11 mouse cellular contexts compared by ENCODE assay signal in genomic region chr1:192852047-192852446, GRCm38 (mm10). TPM values are rescaled to one million over a fixed set of nuclear protein-coding genes. Genes with fewer than 3 reads are reported as not detected.
A peak's percentile ranks its signal among the peaks of the same experiment; 100 is the strongest.
DNase-seq lines count a peak whose midpoint lies in the region; ATAC-seq and TF ChIP-seq lines count a peak whose summit lies in the region.
"Had no signal": no experiment of that assay in that cellular context is flagged by ENCODE, and none has a peak within 500 bp of the region (broad histone marks: within the 10 kb centered on the region; RNA-seq: fewer than 3 reads in every experiment).

No protein-coding gene starts in this region.

- H3K4me3 ChIP-seq in kidney, embryonic 14.5 days (ENCODE audit: low read length): no peak overlapping the region
- H3K4me3 ChIP-seq in embryonic fibroblast, embryonic 13.5 days (ENCODE audit: insufficient read depth, low read length): no peak overlapping the region
- H3K4me3 ChIP-seq in hindbrain, embryonic 14.5 days (replicated peaks; ENCODE audit: low read length): 0 out of 2 replicates have a peak overlapping the region, but pooled peaks have one; percentile 6
- H3K4me3 ChIP-seq in midbrain, postnatal 0 days (ENCODE audit: low read depth, low read length): no peak overlapping the region
- no peak overlapping the region for H3K4me3 ChIP-seq in thymus, adult 2 months (ENCODE audit: control insufficient read depth, insufficient read depth, low read length)

- H3K4me1 ChIP-seq in kidney, embryonic 14.5 days (ENCODE audit: control insufficient read depth, insufficient read depth, low read length): peaks cover 28% of the 10 kb centered on the region; the same call in 1 of the 2 replicates
- peaks cover 22% of the 10 kb centered on the region; the same call in 1 of the 2 replicates for H3K4me1 ChIP-seq in embryonic fibroblast, embryonic 13.5 days (ENCODE audit: control insufficient read depth, insufficient read depth, low read length)
- H3K4me1 ChIP-seq in hindbrain, embryonic 14.5 days (replicated peaks; ENCODE audit: control insufficient read depth, insufficient read depth, low read length): peaks cover 50% of the 10 kb centered on the region
- H3K4me1 ChIP-seq in midbrain, postnatal 0 days (ENCODE audit: insufficient read depth, low read length): peaks cover 17% of the 10 kb centered on the region
- peaks cover 21% of the 10 kb centered on the region for H3K4me1 ChIP-seq in thymus, adult 2 months (replicated peaks; ENCODE audit: control insufficient read depth, insufficient read depth, low read length)

- TF ChIP-seq CTCF in embryonic fibroblast, embryonic 13.5 days (IDR thresholded peaks at IDR 0.05; ENCODE audit: borderline replicate concordance, insufficient read depth, low read length): no peak
- no peak for TF ChIP-seq CTCF in midbrain, postnatal 0 days (IDR thresholded peaks at IDR 0.05)
- no peak for TF ChIP-seq CTCF in thymus, adult 2 months (IDR thresholded peaks at IDR 0.05; ENCODE audit: borderline replicate concordance, control insufficient read depth, extremely low read depth, insufficient read depth, low read length, poor library complexity)

- H3K9ac ChIP-seq in kidney, embryonic 14.5 days (ENCODE audit: low read depth, low read length): 0 out of 2 replicates have a peak overlapping the region, but pooled peaks have one; percentile 5
- no peak overlapping the region for H3K9ac ChIP-seq in hindbrain, embryonic 14.5 days
- no peak overlapping the region for H3K9ac ChIP-seq in midbrain, postnatal 0 days (replicated peaks; ENCODE audit: low read length, poor library complexity, severe bottlenecking)

- peaks cover 19% of the 10 kb centered on the region; the same call in 1 of the 2 replicates for H3K36me3 ChIP-seq in kidney, embryonic 14.5 days (ENCODE audit: control insufficient read depth, insufficient read depth, low read length)
- H3K36me3 ChIP-seq in hindbrain, embryonic 14.5 days (replicated peaks; ENCODE audit: control insufficient read depth, insufficient read depth): peaks cover 31% of the 10 kb centered on the region
- peaks cover 17% of the 10 kb centered on the region for H3K36me3 ChIP-seq in midbrain, postnatal 0 days (ENCODE audit: insufficient read depth, low read length)
- H3K36me3 ChIP-seq in thymus, adult 2 months (ENCODE audit: control insufficient read depth, insufficient read depth, low read length): no peaks in the 10 kb centered on the region

- H3K27me3 ChIP-seq in kidney, embryonic 14.5 days (ENCODE audit: control insufficient read depth, insufficient read depth, low read length): peaks cover 10% of the 10 kb centered on the region
- peaks cover 3% of the 10 kb centered on the region; the same call in 1 of the 2 replicates for H3K27me3 ChIP-seq in hindbrain, embryonic 14.5 days (ENCODE audit: control insufficient read depth, insufficient read depth, low read length)
- no peaks in the 10 kb centered on the region for H3K27me3 ChIP-seq in midbrain, postnatal 0 days (ENCODE audit: insufficient read depth, low read length)
- peaks cover 7% of the 10 kb centered on the region; the same call in 1 of the 2 replicates for H3K27me3 ChIP-seq in thymus, adult 2 months (ENCODE audit: control insufficient read depth, insufficient read depth, low read length)

- no peaks in the 10 kb centered on the region for H3K9me3 ChIP-seq in kidney, embryonic 14.5 days (ENCODE audit: control insufficient read depth, low read length)
- no peaks in the 10 kb centered on the region for H3K9me3 ChIP-seq in hindbrain, embryonic 14.5 days (ENCODE audit: control insufficient read depth, low read length)
- H3K9me3 ChIP-seq in midbrain, postnatal 0 days (ENCODE audit: low read length): no peaks in the 10 kb centered on the region

- no peak for TF ChIP-seq POLR2A in embryonic fibroblast, embryonic 13.5 days (IDR thresholded peaks at IDR 0.05; ENCODE audit: low read depth, low read length)
- no peak for TF ChIP-seq POLR2A in thymus, adult 2 months (IDR thresholded peaks at IDR 0.05; ENCODE audit: control insufficient read depth, extremely low read depth, insufficient read depth, low read length, poor library complexity)

- no peak for DNase-seq in kidney, postnatal 36 days
- DNase-seq in hindbrain, embryonic 14.5 days (ENCODE audit: low spot score): no peak
- DNase-seq in midbrain, postnatal 0 days (ENCODE audit: low spot score): no peak
- no peak for DNase-seq in yolk sac, embryonic 10.5 days (ENCODE audit: low spot score)
- DNase-seq in urinary bladder, postnatal 36 days (ENCODE audit: low spot score in 2 of 2): no peak
- no peak for DNase-seq in thymus, adult 2 months
- DNase-seq: cerebellum, adult 8-10 months; right cerebral cortex, postnatal 25 days had no signal

- no peak for ATAC-seq in kidney, embryonic 14.5 days (ENCODE audit: low FRiP score, low TSS enrichment)
- ATAC-seq in hindbrain, embryonic 14.5 days (ENCODE audit: low FRiP score): no peak
- ATAC-seq in midbrain, postnatal 0 days (ENCODE audit: low FRiP score): no peak

- H3K4me2 ChIP-seq in kidney, embryonic 14.5 days (replicated peaks; ENCODE audit: low read depth, low read length): peak overlapping the region; percentile 29; the same call in 1 of the 2 replicates
- H3K4me2 ChIP-seq in hindbrain, embryonic 14.5 days (replicated peaks): peak overlapping the region; percentile 84
- peak overlapping the region; percentile 36 for H3K4me2 ChIP-seq in midbrain, postnatal 0 days (ENCODE audit: low read depth, low read length, poor library complexity, severe bottlenecking)
- H3K4me2 ChIP-seq: liver, embryonic 11.5 days had no signal

- H3K27ac ChIP-seq in kidney, embryonic 14.5 days (ENCODE audit: low read depth, low read length): peak overlapping the region; percentile 72; the same call in 1 of the 2 replicates
- peak overlapping the region; percentile 63 for H3K27ac ChIP-seq in embryonic fibroblast, embryonic 13.5 days (ENCODE audit: insufficient read depth, low read length)
- peak overlapping the region; percentile 68 for H3K27ac ChIP-seq in hindbrain, embryonic 14.5 days
- H3K27ac ChIP-seq in midbrain, postnatal 0 days (ENCODE audit: low read depth, low read length): no peak overlapping the region
- no peak overlapping the region for H3K27ac ChIP-seq in thymus, adult 2 months (ENCODE audit: control insufficient read depth, insufficient read depth, low read length)

RNA-seq across cellular contexts. Expression of gene Sertad4, which starts 3.5 kb away (rescaled TPM):
- polyA plus RNA-seq in kidney, embryonic 14.5 days (2014; fragmentation: Nextera tagmentation; extraction: Ambion mirVana): 15.7 and 23.9 TPM in 2 replicates
- polyA plus RNA-seq in embryonic fibroblast, embryonic 13.5 days (2011; ENCODE audit: insufficient read length, low read depth, missing spikeins): 43.6 and 59.4 TPM in 2 replicates
- 21.6 and 25.0 TPM in 2 replicates for polyA plus RNA-seq in hindbrain, embryonic 14.5 days (2014; fragmentation: Nextera tagmentation; extraction: Ambion mirVana)
- 9.2 and 10.9 TPM in 2 replicates for total RNA-seq in midbrain, postnatal 0 days (2014; rRNA removed)
- 18.6 and 19.8 TPM in 2 replicates for polyA plus RNA-seq in midbrain, postnatal 0 days (2015; fragmentation: Nextera tagmentation; extraction: Ambion mirVana)
- 1.6 and 2.3 TPM in 2 replicates for polyA plus RNA-seq in thymus, adult 2 months (2012; rRNA removed)

Comparison
In these comparisons a context has a peak if more than half of its experiments do, and no peak if none do; other contexts are left out.
1. H3K27ac ChIP-seq: peak in kidney, embryonic 14.5 days (single experiment), embryonic fibroblast, embryonic 13.5 days (single experiment) and hindbrain, embryonic 14.5 days (single experiment); none in midbrain, postnatal 0 days (single experiment) and thymus, adult 2 months (single experiment).
2. H3K4me2 ChIP-seq: peak in every context shown above with its lines; median percentile 84 in hindbrain, embryonic 14.5 days; 36 in midbrain, postnatal 0 days; 29 in kidney, embryonic 14.5 days.